Mouse (Mus musculus) heart, postnatal 0 days (tissue): ENCODE measurements around the gene Tnfrsf23. TPM values are rescaled to one million over a fixed set of nuclear protein-coding genes. Genes with fewer than 3 reads are reported as not detected.
"Not testable (repeated sequence)": the region's sequence is repeated elsewhere in the genome, so short reads cannot be mapped to it uniquely, and the experiment has no call there.

Source experiments
- ATAC-seq: fragments of 200-750 bp; cut with Nextera tagmentation; 2 replicates; pipeline ENCODE4 v1.8.0; 2017; ENCODE audit warnings: low read depth, moderate number of reproducible peaks, moderate library complexity; ENCODE audit not compliant: insufficient read depth
- DNase-seq: peaks from one replicate; pipeline ENCODE4 v3.0.0-alpha.2; 2016; ENCODE audit warnings: low spot score
- H3K27ac ChIP-seq: fragments of 300-500 bp; sonication (generic); 2 replicates; pipeline ENCODE4 v1.5.1; 2014; ENCODE audit warnings: low read depth, mild to moderate bottlenecking
- H3K27me3 ChIP-seq: fragments of 300-500 bp; sonication (generic); 2 replicates; pipeline ENCODE4 v1.6.1; 2014; ENCODE audit warnings: low read length, mixed read lengths; ENCODE audit not compliant: control insufficient read depth, insufficient read depth
- H3K36me3 ChIP-seq: fragments of 300-500 bp; sonication (generic); replicated peaks from 2 replicates; pipeline ENCODE4 v1.6.1; 2014; ENCODE audit warnings: low read length, mixed read lengths; ENCODE audit not compliant: control insufficient read depth, insufficient read depth
- H3K4me1 ChIP-seq: fragments of 300-500 bp; sonication (generic); 2 replicates; pipeline ENCODE4 v1.6.1; 2014; ENCODE audit warnings: antibody characterized with exemption; ENCODE audit not compliant: control insufficient read depth, insufficient read depth
- H3K4me2 ChIP-seq: fragments of 300-500 bp; sonication (generic); 2 replicates; pipeline ENCODE4 v1.6.1; 2014; ENCODE audit warnings: low read depth, mild to moderate bottlenecking, low read length, moderate library complexity
- H3K4me3 ChIP-seq: fragments of 300-500 bp; sonication (generic); 2 replicates; pipeline ENCODE4 v1.5.1; 2014; ENCODE audit warnings: low read depth, low read length
- H3K9ac ChIP-seq: fragments of 300-500 bp; sonication (generic); replicated peaks from 2 replicates; pipeline ENCODE4 v1.6.1; 2014; ENCODE audit warnings: low read depth, low read length, mixed read lengths
- H3K9me3 ChIP-seq: fragments of 300-500 bp; sonication (generic); replicated peaks from 2 replicates; pipeline ENCODE4 v1.6.1; 2016; ENCODE audit warnings: low read length; ENCODE audit not compliant: control insufficient read depth
- CTCF ChIP-seq: IDR thresholded peaks from 2 replicates; pipeline ENCODE4 v1.5.1; 2016; ENCODE audit warnings: antibody characterized with exemption, control low read depth, low read depth
- EP300 ChIP-seq: IDR thresholded peaks from 2 replicates; pipeline ENCODE4 v1.6.1; 2016; ENCODE audit warnings: antibody characterized with exemption, low read depth
- WGBS: fragments of 180-500 bp; shearing (Covaris S2); extraction: QIAGEN DNeasy Blood & Tissue Kit; methylation state at CpG from one replicate; pipeline ENCODE4 v1.1.7; 2014; 5-methylcytosine and 5-hydroxymethylcytosine counted together
- polyA plus RNA-seq: library from polyadenylated mRNA; unstranded; fragments of >200 nt; fragmentation: Nextera tagmentation; extraction: Ambion mirVana; gene quantifications from 2 replicates; pipeline ENCODE4 v1.2.1, GENCODE M21; 2015
- total RNA-seq: library from RNA; depleted of rRNA; stranded (reverse); fragments of >200 nt; gene quantifications from 2 replicates; pipeline ENCODE4 v1.2.3, GENCODE M21; 2014; ENCODE audit warnings: low replicate concordance

Gene Tnfrsf23
- total and polyA plus RNA-seq, 2 experiments from 2014 or later = 2.3 to 2.5 TPM

- peak within 1 kb of the TSS; percentile 46; the same call in 1 of the 2 replicates for H3K9ac ChIP-seq
- no peaks in the 10 kb centered on the region for H3K36me3 ChIP-seq
- no peaks in the 10 kb centered on the region for H3K9me3 ChIP-seq
- no peaks in the 10 kb centered on the region for H3K27me3 ChIP-seq
- WGBS = 4% methylated on average over 39 of the region's 39 CpGs
- H3K4me2 ChIP-seq = peak within 1 kb of the TSS; percentile 89
- H3K4me1 ChIP-seq = peaks cover 6% of the 10 kb centered on the region; the same call in 1 of the 2 replicates
- no peak within 1 kb of the TSS for H3K27ac ChIP-seq
- peak within 1 kb of the TSS; percentile 62 for H3K4me3 ChIP-seq
- DNase-seq = peak; percentile 74
- TF ChIP-seq CTCF (no peak), EP300 (no peak)
- peak; percentile 94 for ATAC-seq
Observed at GRCm38 (mm10) chr7:143649034-143649768, 36.5 kb downstream of the Tnfrsf23 start, which contains the start of gene Tnfrsf22. Gene Tnfrsf22, minus strand, starts transcription at chr7:143649661.

- not testable (repeated sequence) for ATAC-seq, H3K36me3 ChIP-seq, H3K9ac ChIP-seq, H3K4me3 ChIP-seq, H3K4me1 ChIP-seq, H3K4me2 ChIP-seq, H3K9me3 ChIP-seq, DNase-seq, H3K27ac ChIP-seq, H3K27me3 ChIP-seq
- 78% methylated on average over 2 of the region's 2 CpGs for WGBS
Observed at GRCm38 (mm10) chr7:143643949-143644348, 41.7 kb downstream of the Tnfrsf23 start.

- no peak overlapping the region for H3K4me3 ChIP-seq
- ATAC-seq = no peak
- no peaks in the 10 kb centered on the region for H3K36me3 ChIP-seq
- 89% methylated on average over 1 of the region's 1 CpGs for WGBS
- no peaks in the 10 kb centered on the region for H3K27me3 ChIP-seq
- DNase-seq = no peak
- no peaks in the 10 kb centered on the region for H3K4me1 ChIP-seq
- H3K9ac ChIP-seq = no peak overlapping the region
- 0 out of 2 replicates have a peak, but pooled peaks cover 2% of the 10 kb centered on the region for H3K9me3 ChIP-seq
- no peak overlapping the region for H3K4me2 ChIP-seq
- TF ChIP-seq CTCF (no peak), EP300 (no peak)
- H3K27ac ChIP-seq = no peak overlapping the region
Observed at GRCm38 (mm10) chr7:143636674-143637073, 49.0 kb downstream of the Tnfrsf23 start.

- H3K4me1 ChIP-seq = no peaks in the 10 kb centered on the region
- no peaks in the 10 kb centered on the region for H3K36me3 ChIP-seq
- 0 out of 2 replicates have a peak, but pooled peaks cover 2% of the 10 kb centered on the region for H3K9me3 ChIP-seq
- H3K27ac ChIP-seq = no peak overlapping the region
- TF ChIP-seq CTCF (no peak), EP300 (no peak)
- no peak overlapping the region for H3K4me2 ChIP-seq
- DNase-seq = no peak
- 57% methylated on average over 2 of the region's 2 CpGs for WGBS
- no peak overlapping the region for H3K4me3 ChIP-seq
- H3K9ac ChIP-seq = no peak overlapping the region
- no peak for ATAC-seq
- no peaks in the 10 kb centered on the region for H3K27me3 ChIP-seq
Observed at GRCm38 (mm10) chr7:143631503-143631902, 54.2 kb downstream of the Tnfrsf23 start.

GRCm38 (mm10) chr7:143629501-143629900 lies 56.2 kb downstream of the Tnfrsf23 start:
- no peak for DNase-seq
- H3K27ac ChIP-seq = no peak overlapping the region
- no peak overlapping the region for H3K4me3 ChIP-seq
- WGBS = 37% methylated on average over 1 of the region's 1 CpGs
- H3K36me3 ChIP-seq = no peaks in the 10 kb centered on the region
- no peak overlapping the region for H3K9ac ChIP-seq
- no peaks in the 10 kb centered on the region for H3K27me3 ChIP-seq
- H3K4me1 ChIP-seq = no peaks in the 10 kb centered on the region
- 0 out of 2 replicates have a peak, but pooled peaks cover 2% of the 10 kb centered on the region for H3K9me3 ChIP-seq
- ATAC-seq = no peak
- TF ChIP-seq EP300 (no peak), CTCF (no peak)
- H3K4me2 ChIP-seq = no peak overlapping the region

- H3K9me3 ChIP-seq = 0 out of 2 replicates have a peak, but pooled peaks cover 2% of the 10 kb centered on the region
- TF ChIP-seq EP300 = no peak
- TF ChIP-seq CTCF = no peak
- H3K4me2 ChIP-seq = peak within 1 kb of the TSS; percentile 31; the same call in 1 of the 2 replicates
- H3K27me3 ChIP-seq = no peaks in the 10 kb centered on the region
- no peak for ATAC-seq
- no peaks in the 10 kb centered on the region for H3K36me3 ChIP-seq
- no peak within 1 kb of the TSS for H3K4me3 ChIP-seq
- no peak within 1 kb of the TSS for H3K9ac ChIP-seq
- no peaks in the 10 kb centered on the region for H3K4me1 ChIP-seq
- WGBS = 71% methylated on average over 1 of the region's 1 CpGs
- H3K27ac ChIP-seq = peak within 1 kb of the TSS; percentile 46; the same call in 1 of the 2 replicates
- DNase-seq = no peak
Observed at GRCm38 (mm10) chr7:143628540-143628939, 57.1 kb downstream of the Tnfrsf23 start, which contains the start of gene Tnfrsf26. Gene Tnfrsf26, minus strand, starts transcription at chr7:143628722.
